Mouse (Mus musculus): ENCODE data around the gene Lmbr1l. TPM values are rescaled to one million over a fixed set of nuclear protein-coding genes. Genes with fewer than 3 reads are reported as not detected.
"Not testable (repeated sequence)": the region's sequence is repeated elsewhere in the genome, so short reads cannot be mapped to it uniquely, and the experiment has no call there.

Gene Lmbr1l
- total and polyA plus RNA-seq, 3 experiments, result 23.4 to 30.4 (median 27.9) TPM

DNA sequence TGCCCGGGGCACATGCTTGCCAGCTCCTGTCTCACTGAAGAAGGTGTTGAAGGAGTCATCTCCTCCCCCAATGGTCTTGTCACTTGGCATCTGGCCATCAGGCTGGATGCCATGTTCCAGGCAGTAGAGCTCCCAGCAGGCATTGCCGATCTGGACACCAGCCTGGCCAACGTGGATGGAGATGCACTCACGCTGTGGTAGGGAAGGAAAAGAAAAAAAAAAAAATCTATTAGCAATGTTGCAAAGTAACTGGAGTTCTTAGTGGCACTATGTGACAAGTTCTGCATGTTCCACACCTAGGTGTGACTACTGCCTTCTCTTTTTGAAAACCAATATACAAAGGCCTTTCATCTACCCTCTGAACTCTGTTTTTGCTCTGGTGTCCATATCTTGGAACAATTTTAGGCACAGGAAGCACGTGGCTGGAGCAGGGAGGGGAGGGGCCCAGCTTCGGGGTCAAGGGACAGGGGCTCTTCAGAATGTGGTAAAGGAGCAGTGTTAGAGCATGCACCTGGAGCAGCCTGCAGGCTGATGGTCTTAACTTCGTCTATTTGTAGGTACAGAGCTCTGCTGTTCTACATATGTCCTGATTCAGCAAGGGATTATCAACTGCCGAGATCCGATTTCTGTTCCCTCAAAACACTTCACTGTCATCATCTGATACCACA, 15.1 kb upstream of the Lmbr1l start:
- peak overlapping the region; percentile 81 for H3K9ac ChIP-seq (ENCODE audit: insufficient read depth, low read depth)
- H3K27me3 ChIP-seq (replicated peaks); dilution Hi-C loops (cut with MboI; ENCODE audit: extremely low pct_ligation_motif_present, extremely low pct_unique_long_range_greater_than_20kb, low sequenced_read_pairs); H3K9me3 ChIP-seq (replicated peaks; ENCODE audit: low read length); H3K79me2 ChIP-seq (replicated peaks; ENCODE audit: control insufficient read depth, extremely low read depth, insufficient read depth, poor library complexity, severe bottlenecking); H3K27ac ChIP-seq (ENCODE audit: insufficient read depth, low read depth): not testable (repeated sequence)
- peak overlapping the region; percentile 63 to 84 (median 70) for H3K4me3 ChIP-seq (replicated peaks in 1 of 3; ENCODE audit: low read depth in 2 of 3, low read length in 2 of 3, poor library complexity in 1 of 3)
- peaks cover 15 to 31% of the 10 kb centered on the region in 2 experiments for H3K36me3 ChIP-seq (replicated peaks in 1 of 2; ENCODE audit: control insufficient read depth in 1 of 2, insufficient read depth in 1 of 2, low read length in 1 of 2)
- peaks cover 4 to 38% of the 10 kb centered on the region in 2 experiments; a peak in 3 of 4 replicates for H3K4me1 ChIP-seq (ENCODE audit: control insufficient read depth in 1 of 2, insufficient read depth in 2 of 2)
- TF ChIP-seq KAT2A (IDR thresholded peaks at IDR 0.05; ENCODE audit: insufficient replicate concordance, low read length), result 0 out of 2 replicates have a peak, but pooled peaks have one; percentile 15
- peak; percentile 81; the same call in 1 of the 2 replicates for TF ChIP-seq MYC (IDR thresholded peaks at IDR 0.05; ENCODE audit: low read depth, low read length)
- TF ChIP-seq MAX (IDR thresholded peaks at IDR 0.05; ENCODE audit: low read length), result peak; percentile 84
- peak; percentile 95 for TF ChIP-seq MXI1 (IDR thresholded peaks at IDR 0.05; ENCODE audit: low read depth, low read length)
- TF ChIP-seq USF1 (IDR thresholded peaks at IDR 0.05; ENCODE audit: low read depth, low read length), result peak; percentile 11; the same call in 1 of the 2 replicates
- 0 out of 2 replicates have a peak, but pooled peaks have one; percentile 8 for TF ChIP-seq SIN3A (IDR thresholded peaks at IDR 0.05; ENCODE audit: low read length)
- peak; percentile 54 for DNase-seq (ENCODE audit: extremely low read depth)
- in situ Hi-C loops (cut with MboI; ENCODE audit: low pct_ligation_motif_present, low pct_unique_long_range_greater_than_20kb, low sequenced_read_pairs), result loop anchor here (10.0 to 25.0 kb wide), 3 partner anchors 62 to 1346 kb away; no protein-coding TSS in a partner anchor
- peak overlapping the region; percentile 69 for H3K4me2 ChIP-seq (ENCODE audit: insufficient read depth, low read depth, poor library complexity, severe bottlenecking)

DNA sequence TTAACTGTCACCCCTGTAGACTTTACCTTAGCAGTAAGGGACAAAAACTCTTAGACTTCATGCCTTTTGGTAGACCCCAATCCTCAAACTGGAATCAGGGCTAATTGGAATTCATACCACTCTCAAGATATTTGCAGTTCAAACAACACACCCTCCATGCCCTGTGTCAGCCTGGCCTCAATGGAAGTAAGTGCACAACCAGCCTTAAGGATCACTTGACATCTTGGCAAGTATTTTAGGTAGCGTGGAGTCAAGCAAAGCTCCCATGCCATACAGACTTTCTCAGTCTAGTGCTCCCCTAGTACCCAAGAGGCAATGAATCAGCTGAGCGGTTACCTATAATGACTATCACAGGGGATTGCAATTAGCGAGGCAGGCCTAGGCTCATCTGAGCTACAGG, 13.0 kb upstream of the Lmbr1l start:
- H3K9me3 ChIP-seq (replicated peaks; ENCODE audit: low read length), result peaks cover 3% of the 10 kb centered on the region
- H3K4me1 ChIP-seq (ENCODE audit: control insufficient read depth in 1 of 2, insufficient read depth in 2 of 2), result peaks cover 2 to 33% of the 10 kb centered on the region in 2 experiments
- TF ChIP-seq BHLHE40 (IDR thresholded peaks at IDR 0.05; ENCODE audit: low read depth, low read length), result no peak
- TF ChIP-seq SIN3A (IDR thresholded peaks at IDR 0.05; ENCODE audit: low read length), result no peak
- no peak for TF ChIP-seq POLR2AphosphoS2 (IDR thresholded peaks at IDR 0.05; ENCODE audit: low read depth, low read length)
- TF ChIP-seq CHD2 (IDR thresholded peaks at IDR 0.05; ENCODE audit: low read length), result no peak
- no peak for TF ChIP-seq ETS1 (conservative IDR thresholded peaks at IDR 0.05; ENCODE audit: low read depth, low read length)
- TF ChIP-seq SMC3 (IDR thresholded peaks at IDR 0.05; ENCODE audit: low read depth, low read length), result no peak
- no peak for TF ChIP-seq USF2 (conservative IDR thresholded peaks at IDR 0.05; ENCODE audit: low read depth, low read length)
- TF ChIP-seq ELF1 (IDR thresholded peaks at IDR 0.05; ENCODE audit: low read depth, low read length), result no peak
- TF ChIP-seq JUND (conservative IDR thresholded peaks at IDR 0.05; ENCODE audit: low read depth, low read length), result no peak
- no peak for TF ChIP-seq CTCF (conservative IDR thresholded peaks at IDR 0.05 in 1 of 2, IDR thresholded peaks at IDR 0.05 in 1 of 2; ENCODE audit: low read depth in 2 of 2, low read length in 2 of 2)
- no peak for TF ChIP-seq IRF4 (IDR thresholded peaks at IDR 0.05; ENCODE audit: low read depth, low read length)
- TF ChIP-seq NRF1 (IDR thresholded peaks at IDR 0.05; ENCODE audit: low read depth, low read length), result no peak
- TF ChIP-seq ZC3H11A (IDR thresholded peaks at IDR 0.05; ENCODE audit: low read depth, low read length), result no peak
- no peak overlapping the region for H3K27ac ChIP-seq (ENCODE audit: insufficient read depth, low read depth)
- H3K4me3 ChIP-seq (replicated peaks in 1 of 3; ENCODE audit: low read depth in 2 of 3, low read length in 2 of 3, poor library complexity in 1 of 3), result no peak overlapping the region
- H3K36me3 ChIP-seq (replicated peaks in 1 of 2; ENCODE audit: control insufficient read depth in 1 of 2, insufficient read depth in 1 of 2, low read length in 1 of 2), result peaks cover 15 to 26% of the 10 kb centered on the region in 2 experiments
- peaks cover 10% of the 10 kb centered on the region for H3K79me2 ChIP-seq (replicated peaks; ENCODE audit: control insufficient read depth, extremely low read depth, insufficient read depth, poor library complexity, severe bottlenecking)
- no peak overlapping the region for H3K4me2 ChIP-seq (ENCODE audit: insufficient read depth, low read depth, poor library complexity, severe bottlenecking)
- H3K9ac ChIP-seq (ENCODE audit: insufficient read depth, low read depth), result no peak overlapping the region
- dilution Hi-C loops (cut with MboI; ENCODE audit: extremely low pct_ligation_motif_present, extremely low pct_unique_long_range_greater_than_20kb, low sequenced_read_pairs), result no loop called here
- in situ Hi-C loops (cut with MboI; ENCODE audit: low pct_ligation_motif_present, low pct_unique_long_range_greater_than_20kb, low sequenced_read_pairs), result loop anchor here (10.0 to 25.0 kb wide), 3 partner anchors 64 to 1344 kb away; no protein-coding TSS in a partner anchor
- DNase-seq (ENCODE audit: extremely low read depth), result no peak
- H3K27me3 ChIP-seq (replicated peaks), result no peaks in the 10 kb centered on the region

Measured in CH12.LX (cell line).